Mouse (Mus musculus) stomach, postnatal 0 days (tissue): ENCODE measurements around the gene Mknk2.

Experiments used
- CTCF ChIP-seq: IDR thresholded peaks from 2 replicates; pipeline ENCODE4 v1.5.1; 2016; ENCODE audit warnings: antibody characterized with exemption, low read depth, mild to moderate bottlenecking, moderate library complexity
- EP300 ChIP-seq: optimal IDR thresholded peaks from 2 replicates; pipeline ENCODE3; 2016; ENCODE audit warnings: antibody characterized with exemption

GRCm38 (mm10) chr10:80666837-80667412 lies 11.0 kb downstream of the Mknk2 start:
- TF ChIP-seq CTCF (no peak), EP300 (no peak)
